ENCODE assay signal across 12 mouse cellular contexts in genomic region chr5:130914606-130915005, GRCm38 (mm10).
"Had no signal": no experiment of that assay in that cellular context is flagged by ENCODE, and none has a peak within 500 bp of the region (broad histone marks: within the 10 kb centered on the region; RNA-seq: fewer than 3 reads in every experiment).

No protein-coding gene starts in this region.

- DNase-seq: kidney, postnatal 14 days; layer of hippocampus, postnatal 36 days; lung, adult 2 months; lung, postnatal 10 days; lung, postnatal 4 days; midbrain, embryonic 14.5 days; right cerebral cortex, postnatal 25 days; thymus, postnatal 4 days had no signal

- H3K9ac ChIP-seq: kidney, embryonic 15.5 days; limb, embryonic 13.5 days; liver, embryonic 15.5 days had no signal

- H3K36me3 ChIP-seq: kidney, embryonic 15.5 days; limb, embryonic 13.5 days; liver, embryonic 15.5 days; midbrain, embryonic 10.5 days had no signal

- H3K4me1 ChIP-seq: kidney, embryonic 15.5 days; liver, embryonic 15.5 days had no signal

- H3K4me2 ChIP-seq: kidney, embryonic 15.5 days; limb, embryonic 13.5 days; liver, embryonic 15.5 days had no signal

- H3K27ac ChIP-seq: kidney, embryonic 15.5 days; limb, embryonic 13.5 days; liver, embryonic 15.5 days; midbrain, embryonic 10.5 days had no signal

- H3K4me3 ChIP-seq: kidney, embryonic 15.5 days; limb, embryonic 13.5 days; liver, embryonic 15.5 days; midbrain, embryonic 10.5 days had no signal

- H3K27me3 ChIP-seq: kidney, embryonic 15.5 days; limb, embryonic 13.5 days; liver, embryonic 15.5 days had no signal

- H3K9me3 ChIP-seq: kidney, embryonic 15.5 days; limb, embryonic 13.5 days; midbrain, embryonic 10.5 days had no signal
